Mouse (Mus musculus): ENCODE results near the gene St3gal2.
A peak's percentile ranks its signal among the peaks of the same experiment; 100 is the strongest.
"Not testable (repeated sequence)": the region's sequence is repeated elsewhere in the genome, so short reads cannot be mapped to it uniquely, and the experiment has no call there.

Gene St3gal2

GRCm38 (mm10) chr8:110919341-110920031 is at the start of gene St3gal2:
TSS of gene St3gal2 (plus strand) at chr8:110919922.
- DNase-seq (ENCODE audit: low read depth) = peak; percentile 89

DNA sequence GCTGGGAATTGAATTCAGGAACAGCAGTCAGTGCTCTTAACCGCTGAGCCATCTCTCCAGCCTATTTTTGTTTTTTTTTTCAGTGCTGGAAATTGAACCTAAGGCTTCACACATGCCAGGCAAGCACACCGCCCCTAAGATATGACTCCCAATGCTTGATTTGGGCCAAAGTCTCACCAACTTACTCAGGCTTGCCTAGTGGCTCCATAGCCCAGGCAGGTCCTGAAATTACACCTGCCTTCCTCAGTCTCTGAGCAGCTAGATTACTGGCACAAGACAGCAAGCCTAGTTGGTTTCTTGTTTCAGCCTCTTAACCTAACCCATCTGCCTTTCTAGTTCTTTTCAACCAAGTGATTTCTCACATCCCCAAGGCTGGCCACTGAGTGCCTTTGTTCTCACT is 49.2 kb upstream of the St3gal2 start:
- DNase-seq (ENCODE audit: low read depth) = no peak

GRCm38 (mm10) chr8:110877862-110878261 is 41.9 kb upstream of the St3gal2 start:
- DNase-seq (ENCODE audit: low read depth) = no peak

DNA sequence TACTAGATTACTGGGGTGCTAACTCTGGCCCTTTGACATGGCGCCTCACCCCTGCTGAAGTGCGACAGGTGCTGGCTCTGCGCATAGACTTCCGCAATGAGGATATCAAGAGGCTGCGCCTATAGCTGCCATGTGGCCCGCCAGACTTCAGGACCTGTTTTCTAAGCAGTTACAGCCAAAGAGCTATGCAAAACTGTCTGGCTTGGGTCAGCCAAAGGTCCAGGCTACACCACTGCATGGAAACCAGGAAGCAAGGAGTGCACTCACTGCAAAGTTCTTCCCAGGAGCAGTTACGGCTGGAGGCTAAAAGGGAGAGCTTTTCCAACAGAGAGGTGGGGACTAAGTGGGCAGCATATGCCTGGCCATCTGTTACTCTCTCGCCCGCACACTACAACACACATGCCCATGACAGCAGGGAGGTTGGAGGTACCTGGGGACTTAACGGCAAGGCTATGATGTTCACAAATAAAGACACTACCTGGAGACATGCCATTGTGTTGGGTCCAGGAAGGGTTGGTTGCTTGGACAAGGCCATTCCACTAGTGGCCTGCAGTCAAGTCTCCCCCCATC is 37.9 kb upstream of the St3gal2 start:
- no peak for DNase-seq (ENCODE audit: low read depth)

DNA sequence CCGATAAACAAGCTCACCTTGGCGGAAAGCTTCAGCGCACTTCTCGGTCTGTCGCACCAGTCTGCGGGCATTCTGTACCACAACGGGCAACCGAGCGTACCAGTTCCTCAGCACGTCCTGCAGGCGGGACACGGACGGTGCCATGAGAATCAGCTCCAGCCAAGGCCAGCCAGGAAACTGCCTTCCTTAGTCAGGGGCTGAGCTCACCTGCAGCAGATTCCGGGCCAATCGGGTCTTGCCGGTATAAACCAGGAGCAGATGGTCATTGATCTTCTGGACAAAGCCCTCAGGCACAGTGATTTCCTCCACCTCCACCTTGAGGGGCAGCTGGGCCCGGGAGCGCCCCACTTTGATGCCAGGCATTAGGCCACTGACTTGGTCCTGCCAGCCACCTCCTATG is 35.9 kb upstream of the St3gal2 start:
- no peak for DNase-seq (ENCODE audit: low read depth)

GRCm38 (mm10) chr8:110886634-110887033 is 33.1 kb upstream of the St3gal2 start:
- no peak for DNase-seq (ENCODE audit: low read depth)

DNA sequence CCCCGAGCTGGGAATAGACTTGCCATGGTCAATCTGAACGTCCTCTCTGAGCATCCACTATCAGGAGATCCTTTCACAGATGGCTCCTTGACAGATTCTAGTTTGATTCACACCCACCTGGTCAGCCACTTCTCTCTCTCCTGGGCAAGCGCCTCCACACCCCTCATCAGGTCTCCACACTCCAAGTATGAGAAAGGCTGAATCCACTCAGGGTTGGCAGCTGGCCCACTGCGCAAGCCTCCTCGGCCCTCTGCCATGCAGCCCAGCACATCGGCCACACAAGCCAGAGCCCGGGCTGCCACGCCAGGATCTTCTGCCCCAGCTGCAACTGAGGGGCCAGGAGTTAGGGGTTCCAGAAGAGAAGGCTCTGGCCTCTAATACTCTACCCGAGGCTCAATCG is 32.2 kb upstream of the St3gal2 start:
- no peak for DNase-seq (ENCODE audit: low read depth)

- DNase-seq (ENCODE audit: low read depth) = no peak
Observed at GRCm38 (mm10) chr8:110888441-110888840, 31.3 kb upstream of the St3gal2 start.

- no peak for DNase-seq (ENCODE audit: low read depth)
Observed at GRCm38 (mm10) chr8:110888860-110889259, 30.9 kb upstream of the St3gal2 start.

- DNase-seq (ENCODE audit: low read depth) = no peak
Observed at GRCm38 (mm10) chr8:110889904-110890470, 29.7 kb upstream of the St3gal2 start.

DNA sequence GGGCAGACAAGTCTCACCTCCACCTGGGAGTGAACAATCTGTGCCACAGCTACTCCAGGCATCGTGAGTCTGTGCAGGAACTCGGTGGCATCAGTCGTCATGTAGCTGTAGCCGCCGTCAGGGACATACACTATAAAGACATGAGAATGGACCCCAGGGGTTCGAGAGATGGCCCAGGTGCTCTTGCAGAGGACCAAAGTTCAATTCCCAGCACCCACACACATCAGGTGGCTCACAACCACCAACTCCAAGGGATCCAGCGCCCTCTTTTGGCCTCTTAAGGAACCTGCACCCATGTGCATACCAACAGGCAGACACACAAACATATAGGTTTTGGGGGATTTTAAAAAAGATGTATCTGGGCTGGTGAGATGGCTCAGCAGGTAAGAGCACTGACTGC is 27.7 kb upstream of the St3gal2 start:
- DNase-seq (ENCODE audit: low read depth) = no peak

GRCm38 (mm10) chr8:110892913-110893312 is 26.8 kb upstream of the St3gal2 start:
- DNase-seq (ENCODE audit: low read depth) = no peak

DNA sequence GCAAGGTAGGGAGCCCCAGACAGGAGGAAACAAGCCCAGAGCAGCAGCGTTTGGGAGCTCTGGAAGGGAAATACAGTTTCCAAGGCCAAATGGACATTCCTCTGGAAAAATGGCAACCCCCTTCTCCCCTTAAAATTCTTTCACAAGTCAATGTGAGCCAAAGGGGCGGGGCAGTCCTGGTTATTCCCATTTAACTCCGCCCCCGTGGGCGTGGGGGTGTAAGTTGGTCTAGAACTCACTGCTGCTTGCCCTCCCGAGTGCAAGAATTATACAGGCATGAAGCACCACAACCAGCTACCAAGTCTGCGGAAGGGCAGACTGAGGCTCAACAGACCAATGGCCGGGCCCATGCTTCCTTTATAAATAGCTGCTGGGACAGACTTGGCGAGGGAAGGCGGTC is 24.9 kb upstream of the St3gal2 start:
- no peak for DNase-seq (ENCODE audit: low read depth)

GRCm38 (mm10) chr8:110895254-110895653 is 24.5 kb upstream of the St3gal2 start:
- no peak for DNase-seq (ENCODE audit: low read depth)

DNA sequence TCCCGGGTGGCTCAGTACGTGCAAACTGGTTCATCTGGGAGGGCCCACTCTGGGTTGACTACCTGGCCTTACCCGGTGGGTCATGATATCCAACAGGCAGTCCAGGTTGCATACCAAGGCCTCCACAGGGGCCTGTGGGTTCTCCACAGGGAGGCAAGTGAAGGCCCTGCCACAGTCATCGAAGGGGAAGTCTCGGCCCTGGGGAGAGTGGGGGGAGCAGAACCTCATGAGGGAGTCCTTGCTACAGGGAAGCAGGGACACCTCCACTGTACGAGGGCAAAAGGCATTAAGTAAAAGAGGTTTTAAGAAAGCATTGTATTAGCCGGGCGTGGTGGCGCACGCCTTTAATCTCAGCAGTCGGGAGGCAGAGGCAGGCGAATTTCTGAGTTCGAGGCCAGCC is 23.9 kb upstream of the St3gal2 start:
- DNase-seq (ENCODE audit: low read depth) = no peak

DNA sequence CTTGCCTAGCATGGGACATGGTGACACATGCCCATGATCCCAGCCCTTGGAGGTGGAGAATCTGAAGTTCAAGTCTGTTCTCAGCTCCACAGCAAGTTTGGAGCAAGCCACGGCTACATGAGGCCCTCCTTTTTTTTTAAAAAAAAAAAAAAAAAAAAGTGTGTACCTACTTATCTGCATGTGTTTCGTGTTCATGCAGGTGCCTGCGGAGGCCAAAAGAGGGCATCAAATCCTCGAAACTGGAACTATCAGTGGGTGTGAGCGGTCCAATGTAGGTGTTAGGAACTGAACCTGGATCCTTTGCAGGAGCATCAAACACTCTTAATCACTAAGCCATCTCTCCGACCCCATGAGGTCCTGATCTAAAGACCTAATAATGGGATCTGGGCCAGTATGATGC is 22.2 kb upstream of the St3gal2 start:
- DNase-seq (ENCODE audit: low read depth) = no peak

DNA sequence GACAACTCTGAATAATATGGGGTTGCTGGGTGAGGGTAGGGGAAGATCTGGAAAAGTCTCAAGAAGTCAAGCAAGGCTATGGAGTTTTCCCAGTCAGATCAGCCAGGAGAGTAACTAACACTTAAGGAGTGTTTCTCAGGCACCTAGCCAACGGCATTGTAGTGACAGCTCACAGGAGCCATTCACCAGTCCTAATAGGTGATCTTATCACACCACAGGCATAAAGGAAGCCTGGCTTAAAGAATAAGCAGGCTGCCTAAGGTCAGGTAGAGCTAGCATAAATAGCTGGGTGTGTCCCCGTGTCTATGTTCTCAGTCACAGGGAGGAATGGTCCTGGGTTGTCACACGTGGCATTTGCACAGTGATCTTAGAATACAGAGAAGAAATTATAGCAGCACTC is 18.7 kb upstream of the St3gal2 start:
- DNase-seq (ENCODE audit: low read depth) = no peak

DNA sequence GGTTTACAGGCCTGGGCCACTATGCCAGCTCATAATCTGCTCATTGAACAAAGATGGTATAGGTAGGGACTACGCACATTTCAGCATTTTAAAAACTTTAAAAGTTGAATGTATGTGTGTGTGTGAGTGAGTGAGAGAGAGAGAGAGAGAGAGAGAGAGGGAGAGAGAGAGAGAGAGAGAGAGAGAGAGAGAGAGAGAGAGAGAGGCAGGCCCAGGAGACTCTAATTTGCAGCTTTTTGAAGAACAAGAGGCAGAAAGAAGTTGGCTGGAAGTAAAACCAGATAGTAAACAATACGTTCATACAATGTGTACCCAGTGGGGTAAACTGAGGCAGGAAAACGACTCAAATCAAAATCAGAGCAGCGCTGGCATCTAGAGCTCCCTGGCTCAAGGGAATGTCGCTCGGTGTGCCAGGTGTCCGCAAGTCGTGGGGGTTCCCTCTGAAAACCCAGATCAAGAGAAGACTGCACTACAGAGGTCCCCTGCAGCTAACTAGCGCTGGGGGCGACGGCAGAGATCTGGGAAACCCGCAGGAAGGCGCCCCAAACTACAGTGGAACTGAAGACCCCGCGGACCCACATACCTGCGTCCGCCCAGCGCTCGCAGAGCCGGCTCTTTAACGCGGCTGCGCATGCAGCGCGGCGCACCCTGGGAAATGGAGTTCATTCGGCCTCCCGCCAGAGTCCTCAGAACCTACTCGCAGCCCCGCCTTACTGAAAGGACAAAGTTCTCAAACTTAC is 17.7 kb upstream of the St3gal2 start, which contains the start of gene Fuk:
Fuk (minus strand) TSS at position 650 of the 740 bp plus-strand sequence.
- peak; percentile 84 for DNase-seq (ENCODE audit: low read depth)

DNA sequence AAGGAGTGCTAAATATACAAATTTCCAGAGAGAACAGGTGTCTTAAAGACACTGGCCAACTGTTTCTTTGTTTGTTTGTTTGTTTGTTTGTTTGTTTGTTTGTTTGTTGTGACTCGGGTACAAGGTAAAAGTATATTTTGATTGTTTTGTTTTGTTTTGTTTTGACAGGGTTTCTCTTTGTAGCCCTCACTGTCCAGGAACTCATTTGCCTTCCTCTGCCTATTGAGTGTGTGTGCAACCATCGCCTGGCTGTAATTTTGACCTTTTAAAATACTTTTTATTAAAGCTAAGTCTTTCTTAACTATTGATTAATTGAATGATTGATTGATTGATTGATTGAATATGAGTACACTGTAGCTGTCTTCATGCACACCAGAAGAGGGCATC is 17.1 kb upstream of the St3gal2 start:
- DNase-seq (ENCODE audit: low read depth) = no peak

GRCm38 (mm10) chr8:110905404-110905803 is 14.3 kb upstream of the St3gal2 start:
- DNase-seq (ENCODE audit: low read depth) = no peak

DNA sequence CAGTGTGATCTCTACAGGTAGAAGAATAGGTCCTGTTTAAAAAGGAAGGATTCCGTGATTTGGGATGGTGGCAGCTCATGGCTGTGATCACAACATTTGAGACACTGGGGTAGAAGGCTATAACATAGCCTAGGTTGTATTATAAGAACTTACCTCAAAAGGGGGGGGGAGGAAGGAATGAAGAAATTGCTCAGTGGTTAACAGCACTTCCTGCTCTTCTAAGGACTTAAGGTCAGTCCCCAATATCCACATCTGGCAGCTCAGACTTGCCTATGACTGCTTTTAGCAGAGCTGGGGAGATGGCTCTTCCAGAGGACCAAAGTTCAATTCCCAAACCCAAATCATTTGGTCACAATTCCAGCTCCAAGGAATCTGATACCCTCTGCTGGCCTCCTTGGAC is 13.0 kb upstream of the St3gal2 start:
- no peak for DNase-seq (ENCODE audit: low read depth)

DNA sequence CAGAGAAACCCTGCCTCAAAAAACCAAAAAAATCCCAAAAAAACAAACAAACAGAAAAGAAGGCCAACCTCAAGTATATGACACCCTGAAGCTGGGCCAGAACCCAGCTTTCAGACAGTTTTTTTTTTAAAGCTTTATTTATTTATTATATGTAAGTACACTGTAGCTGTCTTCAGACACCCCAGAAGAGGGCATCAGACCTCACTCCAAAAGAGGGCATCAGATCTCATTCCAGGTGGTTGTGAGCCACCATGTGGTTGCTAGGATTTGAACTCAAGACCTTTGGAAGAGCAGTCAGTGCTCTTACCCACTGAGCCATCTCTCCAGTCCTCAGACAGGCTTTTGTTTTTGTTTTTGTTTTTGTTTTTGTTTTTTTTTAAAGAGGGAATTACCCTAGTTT is 9.9 kb upstream of the St3gal2 start:
- DNase-seq (ENCODE audit: low read depth) = not testable (repeated sequence)
